Mouse (Mus musculus): ENCODE results near the gene Vps8. TPM values are rescaled to one million over a fixed set of nuclear protein-coding genes. Genes with fewer than 3 reads are reported as not detected.

Gene Vps8
- polyA plus RNA-seq, 1 experiment, result 15.3 TPM

GRCm38 (mm10) chr16:21547446-21547845, 124.5 kb downstream of the Vps8 start:
- no peak overlapping the region for H3K4me3 ChIP-seq (ENCODE audit: control insufficient read depth, insufficient read depth, low read length)
- no peaks in the 10 kb centered on the region for H3K36me3 ChIP-seq (ENCODE audit: control insufficient read depth, insufficient read depth, low read length)
- no peaks in the 10 kb centered on the region for H3K4me1 ChIP-seq (replicated peaks; ENCODE audit: control insufficient read depth, insufficient read depth, low read length)
- DNase-seq, result no peak
- 95% methylated on average over 5 of the region's 5 CpGs for WGBS
- no peaks in the 10 kb centered on the region for H3K27me3 ChIP-seq (ENCODE audit: control insufficient read depth, insufficient read depth, low read length)
- TF ChIP-seq CTCF (IDR thresholded peaks at IDR 0.05; ENCODE audit: borderline replicate concordance, control insufficient read depth, extremely low read depth, insufficient read depth, low read length, poor library complexity) (no peak), POLR2A (IDR thresholded peaks at IDR 0.05; ENCODE audit: control insufficient read depth, extremely low read depth, insufficient read depth, low read length, poor library complexity) (no peak)
- no peak overlapping the region for H3K27ac ChIP-seq (ENCODE audit: control insufficient read depth, insufficient read depth, low read length)

DNA sequence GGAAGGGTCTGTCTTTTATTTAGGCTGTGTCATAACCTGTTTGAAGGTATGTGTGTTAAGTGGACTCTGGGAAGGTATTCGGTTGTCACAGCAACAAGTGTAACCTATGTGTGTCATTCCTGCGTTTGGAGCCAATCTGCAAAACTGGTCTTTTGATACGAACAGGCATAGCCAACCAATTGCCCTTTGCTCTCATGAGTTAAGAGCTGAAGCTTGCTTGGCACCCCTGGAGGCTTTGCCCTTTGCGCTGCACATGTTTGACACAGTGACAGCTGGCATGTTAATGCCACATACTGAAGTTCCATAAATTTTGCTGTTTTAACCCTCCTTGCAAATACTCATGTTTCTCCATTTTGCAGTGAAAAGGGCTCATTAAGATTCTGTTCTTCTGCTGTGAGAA, 126.8 kb downstream of the Vps8 start:
- TF ChIP-seq POLR2A (IDR thresholded peaks at IDR 0.05; ENCODE audit: control insufficient read depth, extremely low read depth, insufficient read depth, low read length, poor library complexity) (no peak), CTCF (IDR thresholded peaks at IDR 0.05; ENCODE audit: borderline replicate concordance, control insufficient read depth, extremely low read depth, insufficient read depth, low read length, poor library complexity) (no peak)
- DNase-seq, result no peak
- Histone ChIP-seq H3K4me1 (replicated peaks; ENCODE audit: control insufficient read depth, insufficient read depth, low read length) (no peaks in the 10 kb centered on the region), H3K36me3 (ENCODE audit: control insufficient read depth, insufficient read depth, low read length) (no peaks in the 10 kb centered on the region), H3K27ac (ENCODE audit: control insufficient read depth, insufficient read depth, low read length) (no peak overlapping the region), H3K4me3 (ENCODE audit: control insufficient read depth, insufficient read depth, low read length) (no peak overlapping the region), H3K27me3 (ENCODE audit: control insufficient read depth, insufficient read depth, low read length) (no peaks in the 10 kb centered on the region; the same call in 1 of the 2 replicates)
- 98% methylated on average over 4 of the region's 4 CpGs for WGBS

- Histone ChIP-seq H3K36me3 (ENCODE audit: control insufficient read depth, insufficient read depth, low read length) (no peaks in the 10 kb centered on the region), H3K4me3 (ENCODE audit: control insufficient read depth, insufficient read depth, low read length) (no peak overlapping the region), H3K27me3 (ENCODE audit: control insufficient read depth, insufficient read depth, low read length) (no peaks in the 10 kb centered on the region; the same call in 1 of the 2 replicates), H3K27ac (ENCODE audit: control insufficient read depth, insufficient read depth, low read length) (no peak overlapping the region), H3K4me1 (replicated peaks; ENCODE audit: control insufficient read depth, insufficient read depth, low read length) (no peaks in the 10 kb centered on the region)
- no peak for DNase-seq
- WGBS, result 97% methylated on average over 7 of the region's 7 CpGs
- TF ChIP-seq CTCF (IDR thresholded peaks at IDR 0.05; ENCODE audit: borderline replicate concordance, control insufficient read depth, extremely low read depth, insufficient read depth, low read length, poor library complexity) (no peak), POLR2A (IDR thresholded peaks at IDR 0.05; ENCODE audit: control insufficient read depth, extremely low read depth, insufficient read depth, low read length, poor library complexity) (no peak)
These were observed 127.5 kb downstream of the Vps8 start for GRCm38 (mm10) chr16:21550453-21550852.

DNA sequence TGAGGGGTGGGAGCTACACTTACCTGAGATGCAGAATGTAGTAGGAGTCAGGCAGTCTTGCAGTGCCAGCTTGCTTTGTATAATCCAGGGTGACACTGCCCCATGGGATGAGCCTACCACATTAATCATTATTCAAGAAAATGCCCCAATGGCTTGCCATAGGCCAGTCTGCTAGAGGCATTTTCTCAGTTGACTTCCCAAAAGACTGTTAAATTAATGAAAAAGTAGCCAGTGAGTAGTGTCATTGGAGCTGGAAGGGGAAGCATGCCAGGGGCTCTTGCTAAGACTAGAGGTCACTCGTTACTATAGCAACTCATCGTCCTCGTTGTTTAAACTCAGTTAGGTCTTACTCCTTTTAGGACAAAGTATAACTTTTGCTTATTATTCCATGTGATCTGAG, 130.6 kb downstream of the Vps8 start:
- 96% methylated on average over 3 of the region's 3 CpGs for WGBS
- no peak for DNase-seq
- Histone ChIP-seq H3K36me3 (ENCODE audit: control insufficient read depth, insufficient read depth, low read length) (no peaks in the 10 kb centered on the region), H3K27ac (ENCODE audit: control insufficient read depth, insufficient read depth, low read length) (no peak overlapping the region), H3K4me1 (replicated peaks; ENCODE audit: control insufficient read depth, insufficient read depth, low read length) (no peaks in the 10 kb centered on the region), H3K4me3 (ENCODE audit: control insufficient read depth, insufficient read depth, low read length) (no peak overlapping the region), H3K27me3 (ENCODE audit: control insufficient read depth, insufficient read depth, low read length) (no peaks in the 10 kb centered on the region; the same call in 1 of the 2 replicates)
- TF ChIP-seq CTCF (IDR thresholded peaks at IDR 0.05; ENCODE audit: borderline replicate concordance, control insufficient read depth, extremely low read depth, insufficient read depth, low read length, poor library complexity) (no peak), POLR2A (IDR thresholded peaks at IDR 0.05; ENCODE audit: control insufficient read depth, extremely low read depth, insufficient read depth, low read length, poor library complexity) (no peak)

- no peak for DNase-seq
- WGBS, result 90% methylated on average over 3 of the region's 3 CpGs
- H3K36me3 ChIP-seq (ENCODE audit: control insufficient read depth, insufficient read depth, low read length), result no peaks in the 10 kb centered on the region
- no peaks in the 10 kb centered on the region for H3K4me1 ChIP-seq (replicated peaks; ENCODE audit: control insufficient read depth, insufficient read depth, low read length)
- TF ChIP-seq POLR2A (IDR thresholded peaks at IDR 0.05; ENCODE audit: control insufficient read depth, extremely low read depth, insufficient read depth, low read length, poor library complexity), result no peak
- H3K27ac ChIP-seq (ENCODE audit: control insufficient read depth, insufficient read depth, low read length), result no peak overlapping the region
- H3K27me3 ChIP-seq (ENCODE audit: control insufficient read depth, insufficient read depth, low read length), result no peaks in the 10 kb centered on the region
- H3K4me3 ChIP-seq (ENCODE audit: control insufficient read depth, insufficient read depth, low read length), result no peak overlapping the region
These were observed 139.8 kb downstream of the Vps8 start for GRCm38 (mm10) chr16:21562625-21563300.

- no peak overlapping the region for H3K4me3 ChIP-seq (ENCODE audit: control insufficient read depth, insufficient read depth, low read length)
- no peak for TF ChIP-seq POLR2A (IDR thresholded peaks at IDR 0.05; ENCODE audit: control insufficient read depth, extremely low read depth, insufficient read depth, low read length, poor library complexity)
- no peak for TF ChIP-seq CTCF (IDR thresholded peaks at IDR 0.05; ENCODE audit: borderline replicate concordance, control insufficient read depth, extremely low read depth, insufficient read depth, low read length, poor library complexity)
- 95% methylated on average over 6 of the region's 6 CpGs for WGBS
- DNase-seq, result no peak
- no peaks in the 10 kb centered on the region for H3K4me1 ChIP-seq (replicated peaks; ENCODE audit: control insufficient read depth, insufficient read depth, low read length)
- no peaks in the 10 kb centered on the region for H3K36me3 ChIP-seq (ENCODE audit: control insufficient read depth, insufficient read depth, low read length)
- H3K27ac ChIP-seq (ENCODE audit: control insufficient read depth, insufficient read depth, low read length), result no peak overlapping the region
- no peaks in the 10 kb centered on the region for H3K27me3 ChIP-seq (ENCODE audit: control insufficient read depth, insufficient read depth, low read length)
These were observed 140.4 kb downstream of the Vps8 start for GRCm38 (mm10) chr16:21563322-21563721.

- WGBS, result 100% methylated on average over 5 of the region's 5 CpGs
- H3K36me3 ChIP-seq (ENCODE audit: control insufficient read depth, insufficient read depth, low read length), result no peaks in the 10 kb centered on the region
- no peak for DNase-seq
- H3K4me3 ChIP-seq (ENCODE audit: control insufficient read depth, insufficient read depth, low read length), result no peak overlapping the region
- no peaks in the 10 kb centered on the region for H3K4me1 ChIP-seq (replicated peaks; ENCODE audit: control insufficient read depth, insufficient read depth, low read length)
- TF ChIP-seq POLR2A (IDR thresholded peaks at IDR 0.05; ENCODE audit: control insufficient read depth, extremely low read depth, insufficient read depth, low read length, poor library complexity) (no peak), CTCF (IDR thresholded peaks at IDR 0.05; ENCODE audit: borderline replicate concordance, control insufficient read depth, extremely low read depth, insufficient read depth, low read length, poor library complexity) (no peak)
- no peak overlapping the region for H3K27ac ChIP-seq (ENCODE audit: control insufficient read depth, insufficient read depth, low read length)
- no peaks in the 10 kb centered on the region for H3K27me3 ChIP-seq (ENCODE audit: control insufficient read depth, insufficient read depth, low read length)
These were observed 144.2 kb downstream of the Vps8 start for GRCm38 (mm10) chr16:21567093-21567492.
